Mouse (Mus musculus) liver, embryonic 14.5 days (tissue): ENCODE data around the gene Evi2.

Source experiments
- CTCF ChIP-seq: IDR thresholded peaks from 2 replicates; pipeline ENCODE4 v1.5.1; 2016; ENCODE audit warnings: antibody characterized with exemption, low read depth, control low read depth
- EP300 ChIP-seq: IDR thresholded peaks from 2 replicates; pipeline ENCODE4 v1.6.1; 2016; ENCODE audit warnings: antibody characterized with exemption, low read depth

DNA sequence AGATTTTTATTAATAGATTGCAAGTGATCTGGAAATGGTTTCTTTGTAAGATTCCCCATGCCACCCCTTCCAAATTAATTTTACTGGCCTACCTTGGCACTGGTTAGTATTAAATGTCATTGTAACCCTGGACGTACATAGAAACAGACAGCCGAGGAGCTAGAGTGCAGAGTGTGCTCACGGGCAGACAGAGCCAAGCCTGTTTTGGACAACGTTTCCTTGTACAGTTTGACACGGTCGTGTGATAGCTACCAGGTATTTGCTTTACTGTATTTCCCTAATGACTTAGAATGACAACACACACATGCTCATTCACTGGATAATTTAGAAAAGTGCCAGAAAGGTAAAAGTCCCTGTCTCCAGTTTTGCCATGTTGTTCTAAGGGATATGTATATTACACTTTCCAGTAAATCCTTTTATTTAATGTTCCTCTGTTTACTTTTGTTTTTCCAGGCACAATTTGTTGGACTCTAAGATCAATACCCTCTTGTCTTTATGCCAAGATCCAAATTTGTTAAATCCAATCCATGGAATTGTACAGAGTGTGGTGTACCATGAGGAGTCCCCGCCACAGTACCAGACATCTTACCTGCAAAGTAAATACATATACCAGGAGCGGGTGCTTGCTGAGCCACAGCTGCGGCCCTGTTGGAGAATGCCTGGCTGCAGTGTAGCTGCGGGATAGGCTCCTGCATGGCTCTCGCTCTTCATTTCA, 38.0 kb upstream of the Evi2 start:
- TF ChIP-seq CTCF (no peak), EP300 (no peak)
